Mouse (Mus musculus) mouse trophoblast stem cell (cell line): ENCODE measurements around the gene Lbx1.

Experiments
- in situ Hi-C, 2 experiments: fragments of 300-500 bp; cut with MseI, MboI; formaldehyde crosslinking; loops; 2 replicates in 1 of 2; 3 replicates in 1 of 2; pipeline ENCODE4 v1.15.1; 2025

Gene Lbx1

GRCm38 (mm10) chr19:45235766-45236362, at the start of gene Lbx1:
Gene Lbx1 (minus strand): TSS chr19:45235812.
- in situ Hi-C loops, result no loop called here

GRCm38 (mm10) chr19:45283302-45283701, 47.7 kb upstream of the Lbx1 start:
- in situ Hi-C loops, result loop anchor here in 1 of 2 experiments (5.0 kb wide), 1 partner anchor 61 kb away; no protein-coding TSS in a partner anchor

- in situ Hi-C loops, result no loop called here
Observed at GRCm38 (mm10) chr19:45276196-45276595, 40.6 kb upstream of the Lbx1 start.

GRCm38 (mm10) chr19:45271986-45272385, 36.4 kb upstream of the Lbx1 start:
- in situ Hi-C loops, result no loop called here

- in situ Hi-C loops, result no loop called here
Observed at GRCm38 (mm10) chr19:45262995-45263394, 27.4 kb upstream of the Lbx1 start.

- in situ Hi-C loops, result no loop called here
Observed at GRCm38 (mm10) chr19:45257414-45258326, 22.1 kb upstream of the Lbx1 start.

- in situ Hi-C loops, result no loop called here
Observed at GRCm38 (mm10) chr19:45254806-45255205, 19.2 kb upstream of the Lbx1 start.

- in situ Hi-C loops, result no loop called here
Observed at GRCm38 (mm10) chr19:45252436-45252835, 16.8 kb upstream of the Lbx1 start.

- in situ Hi-C loops, result no loop called here
Observed at GRCm38 (mm10) chr19:45248691-45249090, 13.1 kb upstream of the Lbx1 start.

GRCm38 (mm10) chr19:45243918-45244700, 8.5 kb upstream of the Lbx1 start:
- in situ Hi-C loops, result no loop called here

GRCm38 (mm10) chr19:45243264-45243602, 7.6 kb upstream of the Lbx1 start:
- in situ Hi-C loops, result no loop called here

GRCm38 (mm10) chr19:45242348-45243263, 7.0 kb upstream of the Lbx1 start:
- in situ Hi-C loops, result no loop called here

- in situ Hi-C loops, result no loop called here
Observed at GRCm38 (mm10) chr19:45242017-45242347, 6.4 kb upstream of the Lbx1 start.

- in situ Hi-C loops, result no loop called here
Observed at GRCm38 (mm10) chr19:45240026-45240425, 4.4 kb upstream of the Lbx1 start.

GRCm38 (mm10) chr19:45239191-45239590, 3.6 kb upstream of the Lbx1 start:
- in situ Hi-C loops, result no loop called here

- in situ Hi-C loops, result no loop called here
Observed at GRCm38 (mm10) chr19:45237665-45238209, 2.1 kb upstream of the Lbx1 start.

GRCm38 (mm10) chr19:45237099-45237498, 1.5 kb upstream of the Lbx1 start:
- in situ Hi-C loops, result no loop called here

- in situ Hi-C loops, result no loop called here
Observed at GRCm38 (mm10) chr19:45236363-45236942, 841 bp upstream of the Lbx1 start.

GRCm38 (mm10) chr19:45235331-45235741, 276 bp downstream of the Lbx1 start:
- in situ Hi-C loops, result no loop called here

GRCm38 (mm10) chr19:45234771-45235231, 811 bp downstream of the Lbx1 start:
- in situ Hi-C loops, result no loop called here
